Mouse (Mus musculus): ENCODE results near the gene Spred2.

Spred2 gene

DNA sequence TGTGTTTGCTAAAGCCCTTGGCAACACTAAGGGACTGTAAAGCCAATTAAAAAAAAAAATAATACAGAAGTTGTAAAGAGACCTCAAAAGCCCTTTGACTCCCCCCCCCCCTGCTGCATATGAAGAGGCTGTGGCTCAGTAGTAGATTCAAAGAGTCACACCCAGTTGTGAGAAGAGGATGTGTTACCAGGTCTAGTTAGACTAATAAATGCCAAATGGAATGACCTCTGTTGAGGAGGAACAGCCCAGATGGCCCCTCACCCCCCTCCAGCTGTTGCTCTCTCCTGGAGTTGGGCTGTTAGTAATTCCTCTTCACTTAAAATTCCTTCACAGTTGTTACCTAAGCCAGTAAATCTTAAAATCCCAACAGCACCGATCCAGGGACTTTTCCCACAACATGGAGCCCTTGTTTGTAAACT, 62.3 kb downstream of the Spred2 start:
- DNase-seq: no peak

DNA sequence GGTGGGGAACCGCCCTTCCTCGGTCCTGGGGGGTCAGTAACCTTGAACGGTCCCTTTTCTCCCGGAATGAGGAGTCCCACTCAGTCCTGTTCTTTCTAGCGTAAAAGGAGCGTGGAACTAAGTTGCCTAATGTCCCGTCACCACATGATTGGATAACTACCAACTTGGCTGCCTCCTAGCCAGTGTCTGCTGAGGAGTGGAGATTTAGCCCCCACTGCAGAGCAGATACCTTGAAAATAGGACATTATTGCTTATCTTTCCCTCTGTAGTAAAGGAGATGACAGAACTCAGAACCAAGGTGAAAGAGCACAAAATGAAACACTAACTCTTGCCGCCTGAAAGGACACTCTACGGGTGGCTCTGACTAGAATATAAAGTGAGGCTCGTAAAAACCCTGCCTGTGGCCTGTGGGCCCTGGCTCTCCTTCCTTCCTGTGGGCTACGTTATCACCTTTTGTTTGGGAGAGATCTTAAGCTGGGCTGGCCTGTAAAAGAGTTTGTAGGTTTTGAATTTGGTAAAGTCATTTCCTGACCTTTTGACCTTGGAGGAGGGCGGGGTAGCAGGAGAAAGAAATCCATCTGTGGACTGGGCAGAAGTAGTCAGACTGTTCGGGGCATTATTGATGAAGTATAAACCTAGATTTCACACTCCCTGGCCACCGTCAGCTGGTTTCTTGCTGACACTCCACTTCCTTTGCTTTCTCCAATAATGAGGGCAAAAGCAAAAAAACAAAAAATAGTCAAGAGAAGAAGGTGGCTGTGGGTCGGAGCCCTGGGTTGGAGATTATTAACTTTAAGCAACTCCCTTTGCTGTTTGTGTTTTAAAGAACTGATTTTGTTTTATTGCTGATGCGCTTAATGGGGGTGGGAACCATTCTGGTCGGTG, 62.9 kb downstream of the Spred2 start:
- no peak for DNase-seq

DNA sequence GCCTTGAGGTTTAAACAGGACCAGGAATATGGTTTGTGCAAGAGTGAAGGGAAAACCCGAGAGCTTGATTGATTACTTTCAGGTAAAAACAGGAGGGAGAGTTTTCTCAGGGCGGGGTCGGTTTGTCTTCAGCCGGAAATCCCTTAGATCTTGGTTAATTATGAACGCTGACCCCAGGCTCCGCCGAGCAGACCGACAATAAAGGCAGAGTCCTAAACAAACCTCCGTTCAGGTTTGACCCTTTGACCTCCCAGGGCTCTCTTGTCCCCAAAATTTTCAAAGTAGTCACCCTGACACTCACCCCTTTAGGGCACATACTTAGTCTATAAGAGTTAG, 63.5 kb downstream of the Spred2 start:
- DNase-seq: no peak

- DNase-seq: no peak
Observed at GRCm38 (mm10) chr11:19988224-19988623, 64.0 kb downstream of the Spred2 start.

- no peak for DNase-seq
Observed at GRCm38 (mm10) chr11:19988631-19989030, 64.5 kb downstream of the Spred2 start.

DNA sequence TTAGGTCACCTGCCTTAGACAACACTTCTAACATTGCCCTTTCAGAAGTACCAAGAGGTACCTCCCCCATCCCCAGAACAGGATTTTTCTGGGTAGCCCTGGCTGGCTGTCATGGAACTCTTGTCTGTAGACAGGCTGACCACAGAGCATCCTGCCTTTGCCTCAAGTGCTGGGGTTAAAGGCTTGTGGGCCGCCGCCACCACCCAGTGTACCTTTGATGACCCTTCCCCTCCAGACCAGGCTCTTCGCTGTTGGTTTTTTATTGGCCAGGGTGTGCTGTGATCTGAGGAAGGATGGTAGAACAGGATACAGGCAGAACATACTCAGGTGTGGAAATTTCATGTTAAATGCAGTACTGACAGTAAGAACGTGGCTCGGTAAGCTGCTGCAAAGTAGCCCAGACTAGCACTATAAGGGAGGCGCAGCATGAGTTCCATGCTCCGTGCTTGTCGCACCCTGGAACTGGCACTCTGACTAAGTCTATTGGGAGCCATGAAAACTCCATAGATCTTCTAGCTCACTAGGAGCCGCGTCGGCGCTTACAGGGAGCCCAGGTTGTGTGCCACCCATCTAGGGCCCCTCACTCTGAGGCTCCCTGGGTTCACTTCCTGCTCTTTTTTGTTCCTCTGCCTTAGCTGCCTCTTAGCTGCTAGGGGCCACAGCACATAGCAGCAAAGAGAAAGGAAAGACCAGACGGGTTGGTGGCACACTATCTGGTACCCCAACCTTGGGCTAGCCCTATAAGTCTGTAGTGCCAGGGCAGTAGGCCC, 65.2 kb downstream of the Spred2 start:
- peak; percentile 47 for DNase-seq

GRCm38 (mm10) chr11:19990731-19991130, 66.6 kb downstream of the Spred2 start:
- DNase-seq: no peak

- no peak for DNase-seq
Observed at GRCm38 (mm10) chr11:19991303-19991976, 67.3 kb downstream of the Spred2 start.

GRCm38 (mm10) chr11:19992341-19993281, 68.4 kb downstream of the Spred2 start:
- DNase-seq: peak; percentile 37

DNA sequence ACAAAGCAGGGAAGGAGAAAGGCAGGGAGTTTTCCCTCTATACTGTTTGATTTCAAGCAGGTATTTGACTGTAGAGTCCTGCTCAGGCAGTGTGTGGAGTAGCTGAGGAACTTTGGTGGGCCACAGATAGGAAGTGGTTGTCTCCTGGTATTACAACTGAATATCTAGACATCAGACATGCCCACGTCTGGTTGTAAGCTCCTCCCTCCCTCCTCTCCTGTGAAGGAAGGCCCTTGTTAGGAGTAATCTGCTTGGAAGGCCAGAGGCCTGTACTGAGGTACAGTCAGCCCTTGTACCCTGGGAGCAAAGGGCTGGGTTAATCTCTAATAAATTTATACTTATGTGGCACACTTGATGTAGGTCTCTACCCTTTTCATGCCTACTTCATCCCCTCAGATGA, 69.6 kb downstream of the Spred2 start:
- no peak for DNase-seq

- DNase-seq: no peak
Observed at GRCm38 (mm10) chr11:19994262-19994790, 70.2 kb downstream of the Spred2 start.

DNA sequence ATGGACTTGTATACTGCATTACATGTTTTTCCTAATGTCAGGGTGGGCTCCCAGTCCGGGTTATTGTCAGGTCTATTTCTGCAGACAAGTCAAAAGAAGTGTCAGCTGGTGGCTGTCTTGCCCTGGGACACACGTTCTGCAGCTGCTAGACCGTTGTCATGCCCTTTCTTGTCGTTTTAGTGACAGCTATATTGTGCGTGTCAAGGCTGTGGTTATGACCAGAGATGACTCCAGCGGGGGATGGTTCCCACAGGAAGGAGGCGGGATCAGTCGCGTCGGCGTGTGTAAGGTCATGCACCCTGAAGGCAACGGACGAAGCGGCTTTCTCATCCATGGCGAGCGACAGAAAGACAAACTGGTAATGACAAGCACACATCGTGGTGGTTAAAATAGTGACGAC, 73.8 kb downstream of the Spred2 start:
- DNase-seq: no peak

- DNase-seq: no peak
Observed at GRCm38 (mm10) chr11:20002883-20003282, 78.7 kb downstream of the Spred2 start.

GRCm38 (mm10) chr11:20007701-20008100, 83.5 kb downstream of the Spred2 start:
- no peak for DNase-seq

GRCm38 (mm10) chr11:20011210-20011978, 87.2 kb downstream of the Spred2 start:
- no peak for DNase-seq

GRCm38 (mm10) chr11:20013366-20013765, 89.2 kb downstream of the Spred2 start:
- no peak for DNase-seq

DNA sequence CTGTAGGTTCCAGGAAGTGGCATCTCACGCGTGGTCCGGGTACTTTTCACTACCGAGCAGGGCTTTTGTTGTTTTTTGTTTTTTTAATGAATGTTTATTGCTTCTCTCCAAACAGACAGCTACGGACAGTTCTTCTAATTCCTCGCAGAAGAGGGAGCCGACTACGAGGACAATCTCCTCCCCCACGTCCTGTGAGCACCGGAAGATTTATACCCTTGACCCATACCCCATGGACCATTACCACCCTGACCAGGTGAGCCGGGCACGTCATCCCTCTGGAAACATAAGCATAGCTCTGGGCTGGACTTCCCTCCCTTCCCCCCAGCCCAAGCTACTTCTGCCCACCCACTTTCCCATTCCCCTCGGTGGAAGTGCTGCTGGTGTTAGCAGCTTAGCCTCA, 93.8 kb downstream of the Spred2 start:
- DNase-seq: no peak

GRCm38 (mm10) chr11:20018905-20019304, 94.7 kb downstream of the Spred2 start:
- no peak for DNase-seq

DNA sequence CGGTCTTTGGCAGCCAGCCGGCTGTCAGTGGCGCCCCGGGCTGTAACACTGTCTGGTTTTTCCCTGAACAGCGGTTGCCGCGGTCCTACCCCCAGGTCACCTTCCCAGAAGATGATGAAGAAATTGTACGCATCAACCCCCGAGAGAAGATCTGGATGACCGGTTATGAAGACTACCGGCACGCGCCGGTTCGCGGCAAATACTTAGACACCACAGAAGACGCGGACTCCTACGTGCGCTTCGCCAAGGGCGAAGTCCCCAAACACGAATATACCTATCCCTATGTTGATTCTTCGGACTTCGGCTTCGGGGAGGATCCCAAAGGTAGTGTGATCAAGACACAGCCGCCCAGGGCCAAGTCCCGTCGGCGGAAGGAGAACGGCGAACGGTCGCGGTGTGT, 96.5 kb downstream of the Spred2 start:
- no peak for DNase-seq

DNA sequence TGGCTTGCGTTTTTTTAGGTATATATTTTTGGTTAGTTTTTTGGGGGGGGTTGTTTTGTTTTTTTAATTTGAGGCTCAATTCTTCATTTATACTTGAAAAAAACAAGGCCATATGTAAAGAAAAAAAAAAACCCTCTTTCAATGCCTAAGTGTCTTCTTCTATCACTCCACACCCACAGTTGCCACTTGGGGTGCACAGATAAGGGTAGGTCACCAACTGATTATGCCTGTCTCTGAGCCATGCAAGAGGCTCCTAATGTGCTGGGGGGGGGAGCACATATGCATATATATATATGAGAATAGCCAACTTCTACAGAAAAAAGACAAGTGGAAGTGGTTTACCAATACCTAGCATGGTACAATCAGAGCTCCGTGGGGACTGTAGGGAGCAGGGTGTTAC, 98.3 kb downstream of the Spred2 start:
- DNase-seq: no peak

DNA sequence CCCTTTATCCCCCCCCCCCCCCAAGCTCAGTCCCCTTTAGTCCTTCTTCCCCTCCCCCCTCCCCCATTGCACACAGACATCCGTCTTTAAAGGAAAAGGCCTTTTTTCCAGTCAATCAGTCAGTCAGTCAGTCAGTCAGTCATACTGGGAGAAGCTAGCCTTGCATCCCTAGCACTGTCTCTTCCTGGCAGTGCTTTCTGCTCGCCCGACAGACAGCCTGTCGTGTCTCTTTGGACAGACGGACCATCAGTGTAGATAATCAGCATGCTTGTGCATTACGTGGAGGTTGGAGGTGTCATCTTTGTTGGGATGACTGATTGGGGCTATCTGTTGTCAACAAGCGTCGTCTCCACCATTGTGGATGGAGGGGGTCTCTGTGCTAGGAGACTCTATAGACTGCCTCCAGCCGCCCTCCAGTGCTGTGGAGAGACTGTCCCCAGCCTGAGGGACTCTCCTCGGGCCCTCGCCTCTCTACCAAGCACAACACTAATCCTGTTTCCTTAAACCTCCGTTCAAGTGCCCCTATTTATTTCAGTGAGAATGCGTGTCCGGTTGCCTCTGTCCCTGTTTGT, 98.8 kb downstream of the Spred2 start:
- DNase-seq: no peak
